Mouse (Mus musculus): Measurements from ENCODE around the gene Arhgef18.

The Arhgef18 gene

DNA sequence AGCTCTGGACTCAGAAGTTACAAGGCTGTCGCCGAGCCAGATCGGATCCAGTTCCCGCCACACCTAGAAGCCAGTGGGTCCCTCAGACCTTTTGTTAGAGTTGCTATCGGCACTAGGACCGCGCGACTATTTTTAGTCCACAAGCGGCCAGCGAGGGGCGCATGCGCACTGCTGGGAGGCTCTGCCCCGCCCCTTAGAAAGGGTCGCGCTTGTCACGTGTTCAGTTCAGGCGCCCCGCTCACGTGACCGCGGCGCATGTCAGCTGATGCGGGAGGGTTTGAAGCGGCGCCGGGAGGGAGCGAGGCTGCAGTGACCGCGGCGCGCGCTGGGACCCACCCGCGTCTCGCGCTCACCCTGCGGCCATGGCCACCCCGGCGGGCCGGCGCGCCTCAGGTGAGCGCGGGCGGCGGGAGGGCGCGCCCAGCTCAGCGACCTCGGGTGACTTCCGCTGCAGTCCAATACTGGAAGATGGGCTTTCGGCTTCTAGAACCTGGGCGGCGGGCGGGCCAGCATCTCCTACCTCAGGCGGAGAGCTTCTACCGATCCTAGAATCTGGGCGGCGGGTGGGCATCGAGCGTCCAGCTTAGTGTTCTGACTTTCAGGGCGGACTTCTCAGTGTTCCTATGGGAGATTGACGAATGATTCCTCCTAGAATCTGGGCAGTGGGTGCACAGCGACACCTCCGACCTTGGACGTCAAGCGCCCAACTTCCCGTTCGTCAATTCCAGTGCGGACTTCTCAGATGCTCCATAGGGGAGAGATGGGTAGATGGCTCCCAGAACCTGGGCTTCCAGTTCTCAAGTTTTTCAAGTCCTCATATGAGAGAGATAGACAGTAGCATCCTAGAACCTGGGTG is 107.7 kb downstream of the Arhgef18 start, which contains the start of gene Mcoln1:
TSS of gene Mcoln1 (plus strand) at position 223 of the 856 bp plus-strand sequence.
- peak; percentile 95 for DNase-seq (ENCODE audit: low read depth, low spot score)

DNA sequence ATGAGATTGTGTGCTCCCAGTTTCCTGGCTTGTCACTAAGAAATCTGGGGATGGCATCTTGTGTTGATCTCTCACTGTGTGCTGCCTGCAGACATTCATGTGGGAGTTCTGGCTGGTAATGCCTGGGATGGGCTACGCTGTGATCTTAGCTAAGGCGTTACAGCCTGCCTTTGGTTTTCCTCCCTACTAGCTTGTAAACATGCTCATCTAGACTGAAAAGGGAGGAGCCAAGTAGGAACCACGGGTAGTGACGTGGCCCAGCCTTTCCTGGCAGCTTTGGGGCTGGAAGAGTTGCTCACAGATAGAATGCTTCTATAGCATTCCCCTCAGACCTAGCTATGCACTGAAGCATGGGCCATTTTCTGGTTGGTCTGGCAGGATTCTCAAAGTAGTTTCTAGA is 109.4 kb downstream of the Arhgef18 start:
- no peak for DNase-seq (ENCODE audit: low read depth, low spot score)

All from telencephalon, adult 2 months (tissue).